Mouse (Mus musculus): ENCODE data around the gene 4930583I09Rik. TPM values are rescaled to one million over a fixed set of nuclear protein-coding genes. Genes with fewer than 3 reads are reported as not detected.

The 4930583I09Rik gene
- total RNA-seq, 2 experiments from 2014 or later, result not detected

GRCm38 (mm10) chr17:64804375-64805124, 31.3 kb downstream of the 4930583I09Rik start:
- no peak for ATAC-seq (replicated peaks; ENCODE audit: low FRiP score, poor library complexity, severe bottlenecking)

GRCm38 (mm10) chr17:64802956-64803275, 33.0 kb downstream of the 4930583I09Rik start:
- ATAC-seq (replicated peaks; ENCODE audit: low FRiP score, poor library complexity, severe bottlenecking), result no peak

GRCm38 (mm10) chr17:64802168-64802955, 33.5 kb downstream of the 4930583I09Rik start:
- no peak for ATAC-seq (replicated peaks; ENCODE audit: low FRiP score, poor library complexity, severe bottlenecking)

GRCm38 (mm10) chr17:64792623-64793022, 43.2 kb downstream of the 4930583I09Rik start:
- ATAC-seq (replicated peaks; ENCODE audit: low FRiP score, poor library complexity, severe bottlenecking), result no peak

- ATAC-seq (replicated peaks; ENCODE audit: low FRiP score, poor library complexity, severe bottlenecking), result no peak
These were observed 43.8 kb downstream of the 4930583I09Rik start for GRCm38 (mm10) chr17:64792076-64792475.

- ATAC-seq (replicated peaks; ENCODE audit: low FRiP score, poor library complexity, severe bottlenecking), result no peak
These were observed 46.7 kb downstream of the 4930583I09Rik start for GRCm38 (mm10) chr17:64789175-64789574.

- no peak for ATAC-seq (replicated peaks; ENCODE audit: low FRiP score, poor library complexity, severe bottlenecking)
These were observed 47.6 kb downstream of the 4930583I09Rik start for GRCm38 (mm10) chr17:64788301-64788700.

- ATAC-seq (replicated peaks; ENCODE audit: low FRiP score, poor library complexity, severe bottlenecking), result no peak
These were observed 49.9 kb downstream of the 4930583I09Rik start for GRCm38 (mm10) chr17:64785961-64786360.

Other genes with a start within 250 kb of the 4930583I09Rik start
- 8.0 and 10.1 TPM in 2 replicates for gene Man2a1, start 235.3 kb downstream of the 4930583I09Rik start, total RNA-seq (2015; ENCODE audit: low replicate concordance)
- gene Man2a1, start 235.3 kb downstream of the 4930583I09Rik start, total RNA-seq (2017; ENCODE audit: low replicate concordance), result 10.3 and 13.1 TPM in 2 replicates

All from erythroid progenitor cell, adult 5-6 weeks (primary cell).